Mouse (Mus musculus) midbrain, embryonic 12.5 days (tissue): Measurements from ENCODE around the gene Supt4a. TPM values are rescaled to one million over a fixed set of nuclear protein-coding genes. Genes with fewer than 3 reads are reported as not detected.

Experiments used
- ATAC-seq: fragments of 200-750 bp; cut with Nextera tagmentation; 2 replicates; pipeline ENCODE4 v1.8.0; 2017; ENCODE audit warnings: low read depth, moderate TSS enrichment, moderate library complexity; ENCODE audit not compliant: low FRiP score
- H3K27ac ChIP-seq: fragments of 300-500 bp; sonication (generic); replicated peaks from 2 replicates; pipeline ENCODE4 v1.5.1; 2016; ENCODE audit warnings: mild to moderate bottlenecking
- H3K27me3 ChIP-seq: fragments of 300-500 bp; sonication (generic); 2 replicates; pipeline ENCODE4 v1.6.1; 2016; ENCODE audit warnings: mild to moderate bottlenecking
- H3K36me3 ChIP-seq: fragments of 300-500 bp; sonication (generic); 2 replicates; pipeline ENCODE4 v1.6.1; 2016
- H3K4me1 ChIP-seq: fragments of 300-500 bp; sonication (generic); 2 replicates; pipeline ENCODE4 v1.6.1; 2016
- H3K4me2 ChIP-seq: fragments of 300-500 bp; sonication (generic); replicated peaks from 2 replicates; pipeline ENCODE4 v1.6.1; 2016; ENCODE audit warnings: mild to moderate bottlenecking, moderate library complexity
- H3K4me3 ChIP-seq: fragments of 300-500 bp; sonication (generic); 2 replicates; pipeline ENCODE4 v1.5.1; 2016; ENCODE audit warnings: mild to moderate bottlenecking
- H3K9ac ChIP-seq: fragments of 300-500 bp; sonication (generic); replicated peaks from 2 replicates; pipeline ENCODE4 v1.6.1; 2016; ENCODE audit warnings: mild to moderate bottlenecking, moderate library complexity
- H3K9me3 ChIP-seq: fragments of 300-500 bp; sonication (generic); 2 replicates; pipeline ENCODE4 v1.6.1; 2016; ENCODE audit warnings: mild to moderate bottlenecking
- WGBS: fragments of 180-500 bp; shearing (Covaris S2); methylation state at CpG from one replicate; pipeline ENCODE4 v1.1.7; 2016; 5-methylcytosine and 5-hydroxymethylcytosine counted together
- microRNA counts: library from miRNA; unstranded; fragments of <30 nt; microRNA quantifications from one replicate; lab custom pipeline; 2017
- microRNA-seq: library from miRNA; unstranded; fragments of <30 nt; microRNA quantifications from one replicate; pipeline ENCODE4, GENCODE M21; 2017
- polyA plus RNA-seq: library from polyadenylated mRNA; unstranded; fragments of >200 nt; fragmentation: Nextera tagmentation; extraction: Ambion mirVana; gene quantifications from 2 replicates; pipeline ENCODE4 v1.2.1, GENCODE M21; 2016

The Supt4a gene
- polyA plus RNA-seq, 1 experiment from 2014 or later, result 139 TPM

DNA sequence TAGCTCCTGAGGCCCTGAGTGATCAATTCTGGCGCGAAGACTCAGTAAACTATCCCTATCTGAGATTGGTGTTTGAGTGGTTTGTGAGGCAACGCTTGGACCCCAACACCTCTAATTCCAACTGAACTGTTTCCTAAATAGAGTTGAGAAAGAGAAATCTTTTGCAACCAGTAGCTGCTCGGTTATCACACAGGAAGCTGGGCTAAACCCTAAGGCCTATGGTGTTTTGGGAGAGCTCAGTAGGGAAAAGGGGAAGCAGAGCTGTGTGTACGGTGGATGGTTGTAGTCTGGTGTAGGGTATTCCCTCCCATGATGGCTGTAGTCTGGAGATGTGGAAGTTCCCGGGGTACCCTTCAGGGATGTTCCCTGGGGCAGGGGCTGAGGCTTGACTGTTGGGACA, 52.7 kb downstream of the Supt4a start:
- Histone ChIP-seq H3K27me3 (0 out of 2 replicates have a peak, but pooled peaks cover 2% of the 10 kb centered on the region), H3K9ac (no peak overlapping the region), H3K9me3 (no peaks in the 10 kb centered on the region), H3K4me3 (no peak overlapping the region), H3K36me3 (0 out of 2 replicates have a peak, but pooled peaks cover 3% of the 10 kb centered on the region), H3K4me2 (no peak overlapping the region), H3K4me1 (no peaks in the 10 kb centered on the region), H3K27ac (no peak overlapping the region)
- 91% methylated on average over 6 of the region's 6 CpGs for WGBS
- no peak for ATAC-seq

MicroRNAs encoded within 50 kb of the gene (microRNA counts, 519-probe panel; counts per million panel counts)
- microRNA mmu-miR-142-3p (lab: Ali Mortazavi, UCI) (4,662 counts per million, percentile 37 among the panel's probes with 10 or more counts), microRNA mmu-miR-142-5p (lab: Ali Mortazavi, UCI) (4,127 counts per million, percentile 25 among the panel's probes with 10 or more counts)

Small RNAs within 50 kb of the gene (microRNA-seq; reads per million reads assigned to microRNA genes)
- not detected for gene Mir142
- not detected for gene Mir142b

Other genes starting within 250 kb of the Supt4a start
- not detected in 2 replicates for gene Gm11492, start 170.9 kb upstream of the Supt4a start, polyA plus RNA-seq
- gene Sept4, start 168.6 kb upstream of the Supt4a start, polyA plus RNA-seq, result 12.5 and 14.3 TPM in 2 replicates
- 76.9 and 87.9 TPM in 2 replicates for gene Mtmr4, start 145.4 kb upstream of the Supt4a start, polyA plus RNA-seq
- 0.36 and 0.38 TPM in 2 replicates for gene Hsf5, start 120.4 kb upstream of the Supt4a start, polyA plus RNA-seq
- 0.93 and 1.5 TPM in 2 replicates for gene Rnf43, start 74.8 kb upstream of the Supt4a start, polyA plus RNA-seq
- 40.6 and 43.5 TPM in 2 replicates for gene Tspoap1, start 23.0 kb downstream of the Supt4a start, polyA plus RNA-seq
- 0.97 and 1.2 TPM in 2 replicates for gene Mpo, start 56.0 kb downstream of the Supt4a start, polyA plus RNA-seq
- 0.99 and 1.0 TPM in 2 replicates for gene Lpo, start 90.7 kb downstream of the Supt4a start, polyA plus RNA-seq
- 14.8 and 18.8 TPM in 2 replicates for gene Mks1, start 115.7 kb downstream of the Supt4a start, polyA plus RNA-seq
- gene Epx, start 138.0 kb downstream of the Supt4a start, polyA plus RNA-seq, result not detected in 2 replicates
- gene Olfr462, start 154.7 kb downstream of the Supt4a start, polyA plus RNA-seq, result not detected in 2 replicates
- gene Olfr463, start 159.8 kb downstream of the Supt4a start, polyA plus RNA-seq, result not detected in 2 replicates
- not detected in 2 replicates for gene Olfr464, start 183.4 kb downstream of the Supt4a start, polyA plus RNA-seq
- gene Dynll2, start 250.0 kb downstream of the Supt4a start, polyA plus RNA-seq, result 38.1 and 40.8 TPM in 2 replicates